In genomic region chr10:68353692-68354232, GRCm38 (mm10) we compare ENCODE assay signal across 9 mouse cellular contexts.
DNase-seq lines count a peak whose midpoint lies in the region; ATAC-seq and TF ChIP-seq lines count a peak whose summit lies in the region.
"Had no signal": no experiment of that assay in that cellular context is flagged by ENCODE, and none has a peak within 500 bp of the region (broad histone marks: within the 10 kb centered on the region; RNA-seq: fewer than 3 reads in every experiment).

No protein-coding gene starts in this region.

- peak overlapping the region; percentile 78 for H3K27ac ChIP-seq in testis, adult 2 months (ENCODE audit: control insufficient read depth, insufficient read depth, low read depth, low read length)
- H3K27ac ChIP-seq in limb, embryonic 10.5 days, result peak overlapping the region; percentile 66
- peak overlapping the region; percentile 82 for H3K27ac ChIP-seq in stomach, embryonic 16.5 days (ENCODE audit: low read length)
- H3K27ac ChIP-seq in forebrain, embryonic 15.5 days (replicated peaks), result no peak overlapping the region
- H3K27ac ChIP-seq: macrophage had no signal

- 67% methylated on average over 18 of the region's 18 CpGs for WGBS in limb, embryonic 10.5 days
- WGBS in stomach, embryonic 16.5 days, result 34% methylated on average over 18 of the region's 18 CpGs
- 78% methylated on average over 18 of the region's 18 CpGs for WGBS in forebrain, embryonic 15.5 days

- no peak for TF ChIP-seq CTCF in testis, adult 2 months (IDR thresholded peaks at IDR 0.05; ENCODE audit: control insufficient read depth, insufficient read depth, insufficient replicate concordance, low read depth, low read length)

- H3K4me2 ChIP-seq in stomach, embryonic 16.5 days (ENCODE audit: low read depth, low read length), result peak overlapping the region; percentile 46
- no peak overlapping the region for H3K4me2 ChIP-seq in forebrain, embryonic 15.5 days (replicated peaks)

- H3K9ac ChIP-seq in stomach, embryonic 16.5 days (ENCODE audit: low read length), result peak overlapping the region; percentile 60
- no peak overlapping the region for H3K9ac ChIP-seq in forebrain, embryonic 15.5 days (replicated peaks)

- peaks cover 4% of the 10 kb centered on the region for H3K4me1 ChIP-seq in testis, adult 2 months (ENCODE audit: control insufficient read depth, insufficient read depth, low read length)
- H3K4me1 ChIP-seq in limb, embryonic 10.5 days, result peaks cover 54% of the 10 kb centered on the region
- peaks cover 16% of the 10 kb centered on the region for H3K4me1 ChIP-seq in stomach, embryonic 16.5 days (ENCODE audit: control insufficient read depth, insufficient read depth, low read length)
- peaks cover 24% of the 10 kb centered on the region for H3K4me1 ChIP-seq in forebrain, embryonic 15.5 days

- no peaks in the 10 kb centered on the region for H3K27me3 ChIP-seq in testis, adult 2 months (ENCODE audit: control insufficient read depth, insufficient read depth, low read length)
- H3K27me3 ChIP-seq in limb, embryonic 10.5 days (ENCODE audit: low read depth, poor library complexity, severe bottlenecking), result 0 out of 2 replicates have a peak, but pooled peaks cover 3% of the 10 kb centered on the region
- no peaks in the 10 kb centered on the region for H3K27me3 ChIP-seq in stomach, embryonic 16.5 days (ENCODE audit: control insufficient read depth, insufficient read depth, low read length)
- H3K27me3 ChIP-seq in forebrain, embryonic 15.5 days, result no peaks in the 10 kb centered on the region

- ATAC-seq in stomach, embryonic 16.5 days (ENCODE audit: insufficient read depth, low FRiP score), result no peak
- ATAC-seq in forebrain, embryonic 15.5 days (replicated peaks), result no peak

- no peaks in the 10 kb centered on the region for H3K36me3 ChIP-seq in testis, adult 2 months (ENCODE audit: control insufficient read depth, insufficient read depth, low read length)
- H3K36me3 ChIP-seq in limb, embryonic 10.5 days, result no peaks in the 10 kb centered on the region
- no peaks in the 10 kb centered on the region for H3K36me3 ChIP-seq in stomach, embryonic 16.5 days (ENCODE audit: control insufficient read depth, insufficient read depth, low read length)
- no peaks in the 10 kb centered on the region for H3K36me3 ChIP-seq in forebrain, embryonic 15.5 days

- peak; percentile 31 to 80 for DNase-seq in adrenal gland, adult (ENCODE audit: inconsistent age in 2 of 2, low spot score in 1 of 2)
- no peak for DNase-seq in adrenal gland, postnatal 25 days
- no peak for DNase-seq in testis, postnatal 10 days (ENCODE audit: low spot score)
- DNase-seq in limb, embryonic 10.5 days (ENCODE audit: low spot score), result no peak
- no peak for DNase-seq in cerebellum, postnatal 36 days

- no peaks in the 10 kb centered on the region for H3K9me3 ChIP-seq in limb, embryonic 10.5 days (replicated peaks)
- H3K9me3 ChIP-seq in stomach, embryonic 16.5 days (replicated peaks; ENCODE audit: control insufficient read depth, low read length), result no peaks in the 10 kb centered on the region
- no peaks in the 10 kb centered on the region for H3K9me3 ChIP-seq in forebrain, embryonic 15.5 days

- no peak for TF ChIP-seq POLR2A in testis, adult 2 months (IDR thresholded peaks at IDR 0.05; ENCODE audit: control insufficient read depth, low read depth, low read length)

- no peak overlapping the region; the same call in none of the 2 replicates for H3K4me3 ChIP-seq in testis, adult 2 months (ENCODE audit: control insufficient read depth, low read depth, low read length)
- H3K4me3 ChIP-seq in limb, embryonic 10.5 days, result no peak overlapping the region
- peak overlapping the region; percentile 26 for H3K4me3 ChIP-seq in stomach, embryonic 16.5 days (replicated peaks; ENCODE audit: low read length)
- H3K4me3 ChIP-seq in forebrain, embryonic 15.5 days, result no peak overlapping the region

Comparison
In these comparisons a context has a peak if more than half of its experiments do, and no peak if none do; other contexts are left out.
1. DNase-seq: peak in adrenal gland, adult (2 of 2); none in adrenal gland, postnatal 25 days (single experiment), testis, postnatal 10 days (single experiment), limb, embryonic 10.5 days (single experiment) and cerebellum, postnatal 36 days (0 of 2).